Mouse (Mus musculus) liver, embryonic 13.5 days (tissue): Measurements from ENCODE around the gene Rsbn1l. TPM values are rescaled to one million over a fixed set of nuclear protein-coding genes. Genes with fewer than 3 reads are reported as not detected.

Experiments
- ATAC-seq: fragments of 200-750 bp; cut with Nextera tagmentation; 2 replicates; pipeline ENCODE4 v1.8.0; 2017; ENCODE audit warnings: low read depth, mild to moderate bottlenecking, moderate number of reproducible peaks, moderate library complexity
- DNase-seq: peaks from one replicate; pipeline ENCODE4 v3.0.0; 2022
- H3K27ac ChIP-seq: fragments of 300-500 bp; sonication (generic); 2 replicates; pipeline ENCODE4 v1.5.1; 2015; ENCODE audit warnings: moderate library complexity, mild to moderate bottlenecking, inconsistent platforms
- H3K27me3 ChIP-seq: fragments of 300-500 bp; sonication (generic); 2 replicates; pipeline ENCODE4 v1.6.1; 2015; ENCODE audit warnings: mild to moderate bottlenecking, inconsistent platforms
- H3K36me3 ChIP-seq: fragments of 300-500 bp; sonication (generic); 2 replicates; pipeline ENCODE4 v1.6.1; 2015; ENCODE audit warnings: mild to moderate bottlenecking, inconsistent platforms
- H3K4me1 ChIP-seq: fragments of 300-500 bp; sonication (generic); replicated peaks from 2 replicates; pipeline ENCODE4 v1.6.1; 2015; ENCODE audit warnings: inconsistent platforms
- H3K4me2 ChIP-seq: fragments of 300-500 bp; sonication (generic); 2 replicates; pipeline ENCODE4 v1.6.1; 2015; ENCODE audit warnings: inconsistent platforms, mild to moderate bottlenecking, moderate library complexity
- H3K4me3 ChIP-seq: fragments of 300-500 bp; sonication (generic); replicated peaks from 2 replicates; pipeline ENCODE4 v1.5.1; 2015; ENCODE audit warnings: mild to moderate bottlenecking, inconsistent platforms
- H3K9ac ChIP-seq: fragments of 300-500 bp; sonication (generic); 2 replicates; pipeline ENCODE4 v1.6.1; 2015; ENCODE audit warnings: mild to moderate bottlenecking, inconsistent platforms
- H3K9me3 ChIP-seq: fragments of 300-500 bp; sonication (generic); replicated peaks from 2 replicates; pipeline ENCODE4 v1.6.1; 2016; ENCODE audit warnings: inconsistent platforms
- WGBS: fragments of 180-500 bp; shearing (Covaris S2); methylation state at CpG from one replicate; pipeline ENCODE4 v1.1.7; 2015; ENCODE audit not compliant: insufficient replicate concordance; 5-methylcytosine and 5-hydroxymethylcytosine counted together
- polyA plus RNA-seq: library from polyadenylated mRNA; unstranded; fragments of >200 nt; fragmentation: Nextera tagmentation; extraction: Ambion mirVana; gene quantifications from 2 replicates; pipeline ENCODE4 v1.2.1, GENCODE M21; 2015

Rsbn1l gene
- polyA plus RNA-seq, 1 experiment from 2014 or later = 4.0 TPM

DNA sequence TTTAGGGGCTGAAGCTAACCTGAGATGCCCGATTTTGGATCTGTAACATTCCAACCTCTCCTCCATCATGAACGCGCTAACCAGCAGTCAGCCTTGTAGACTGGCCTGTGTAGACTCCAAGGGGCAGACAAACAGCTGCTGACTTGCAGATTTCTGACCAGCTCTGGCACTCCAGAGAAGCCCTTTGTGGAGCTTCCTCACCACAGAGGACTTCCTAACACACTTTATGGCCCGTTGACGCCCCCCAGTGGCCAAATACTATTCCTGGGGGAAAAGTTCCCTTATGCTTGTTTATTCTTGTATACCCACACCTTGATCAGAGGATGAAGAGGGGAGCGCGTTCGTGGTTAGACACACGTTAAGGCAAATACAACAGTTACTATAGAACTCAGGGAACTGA is 12.8 kb upstream of the Rsbn1l start:
- Histone ChIP-seq H3K27me3 (no peaks in the 10 kb centered on the region), H3K4me2 (no peak overlapping the region), H3K27ac (no peak overlapping the region), H3K9ac (no peak overlapping the region), H3K4me3 (no peak overlapping the region), H3K36me3 (no peaks in the 10 kb centered on the region), H3K9me3 (no peaks in the 10 kb centered on the region), H3K4me1 (peaks cover 9% of the 10 kb centered on the region; the same call in 1 of the 2 replicates)
- ATAC-seq (peak; percentile 64; the same call in 1 of the 2 replicates), DNase-seq (peak; percentile 58)
- WGBS = 34% methylated on average over 9 of the region's 9 CpGs

GRCm38 (mm10) chr5:20968493-20968892 is 12.3 kb upstream of the Rsbn1l start:
- Histone ChIP-seq H3K4me2 (no peak overlapping the region), H3K36me3 (no peaks in the 10 kb centered on the region), H3K9ac (no peak overlapping the region), H3K4me1 (peaks cover 9% of the 10 kb centered on the region; the same call in 1 of the 2 replicates), H3K9me3 (no peaks in the 10 kb centered on the region), H3K27ac (no peak overlapping the region), H3K4me3 (no peak overlapping the region), H3K27me3 (no peaks in the 10 kb centered on the region)
- DNase-seq (no peak), ATAC-seq (no peak)
- WGBS = 55% methylated on average over 9 of the region's 9 CpGs

GRCm38 (mm10) chr5:20967942-20968341 is 11.7 kb upstream of the Rsbn1l start:
- peak; percentile 64 for ATAC-seq
- WGBS = 12% methylated on average over 4 of the region's 4 CpGs

GRCm38 (mm10) chr5:20964446-20964845 is 8.2 kb upstream of the Rsbn1l start:
- Histone ChIP-seq H3K4me2 (no peak overlapping the region), H3K4me1 (0 out of 2 replicates have a peak, but pooled peaks cover 11% of the 10 kb centered on the region), H3K36me3 (no peaks in the 10 kb centered on the region), H3K4me3 (no peak overlapping the region), H3K9ac (no peak overlapping the region), H3K9me3 (no peaks in the 10 kb centered on the region), H3K27ac (no peak overlapping the region), H3K27me3 (no peaks in the 10 kb centered on the region)
- 80% methylated on average over 6 of the region's 6 CpGs for WGBS
- no peak for DNase-seq
- ATAC-seq = no peak

More at GRCm38 (mm10) chr5:20967942-20968341, 11.7 kb upstream of the Rsbn1l start:
- no peak overlapping the region for H3K27ac ChIP-seq
- no peaks in the 10 kb centered on the region for H3K36me3 ChIP-seq
- no peak overlapping the region for H3K4me2 ChIP-seq
- H3K4me3 ChIP-seq = no peak overlapping the region
- peaks cover 9% of the 10 kb centered on the region; the same call in 1 of the 2 replicates for H3K4me1 ChIP-seq
- H3K27me3 ChIP-seq = no peaks in the 10 kb centered on the region
- no peak for DNase-seq
- H3K9me3 ChIP-seq = no peaks in the 10 kb centered on the region
- no peak overlapping the region for H3K9ac ChIP-seq

GRCm38 (mm10) chr5:20963295-20963694 is 7.1 kb upstream of the Rsbn1l start:
- Histone ChIP-seq H3K4me2 (no peak overlapping the region), H3K36me3 (no peaks in the 10 kb centered on the region), H3K4me3 (no peak overlapping the region), H3K27ac (no peak overlapping the region), H3K27me3 (no peaks in the 10 kb centered on the region), H3K9me3 (no peaks in the 10 kb centered on the region), H3K4me1 (0 out of 2 replicates have a peak, but pooled peaks cover 8% of the 10 kb centered on the region), H3K9ac (no peak overlapping the region)
- no peak for DNase-seq
- WGBS = 82% methylated on average over 9 of the region's 9 CpGs
- ATAC-seq = no peak

DNA sequence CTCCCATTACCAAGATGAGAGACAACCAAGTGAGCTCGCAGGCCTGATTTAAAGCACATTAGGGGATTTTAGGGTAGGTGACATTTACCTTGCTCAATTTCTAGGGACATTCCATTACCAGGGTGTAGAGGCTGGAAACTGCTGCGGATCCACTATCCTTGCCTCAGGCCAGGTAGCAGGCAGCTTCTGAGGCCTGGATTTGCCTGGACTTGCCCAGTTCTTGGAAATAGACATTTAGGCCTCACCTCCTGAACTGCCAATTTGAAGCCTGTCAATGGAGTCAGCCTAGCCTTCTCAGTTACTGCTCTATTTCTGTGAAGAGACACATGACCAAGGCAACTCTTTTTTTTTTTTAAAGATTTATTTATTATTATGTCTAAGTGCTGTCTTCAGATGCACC is 4.7 kb upstream of the Rsbn1l start:
- ATAC-seq (no peak), DNase-seq (no peak)
- H3K9me3 ChIP-seq = no peaks in the 10 kb centered on the region
- H3K4me3 ChIP-seq = no peak overlapping the region
- 85% methylated on average over 2 of the region's 2 CpGs for WGBS
- H3K4me2 ChIP-seq = no peak overlapping the region
- H3K27ac ChIP-seq = no peak overlapping the region
- H3K27me3 ChIP-seq = no peaks in the 10 kb centered on the region
- no peak overlapping the region for H3K9ac ChIP-seq
- H3K4me1 ChIP-seq = peaks cover 8% of the 10 kb centered on the region
- peaks cover 6% of the 10 kb centered on the region for H3K36me3 ChIP-seq

DNA sequence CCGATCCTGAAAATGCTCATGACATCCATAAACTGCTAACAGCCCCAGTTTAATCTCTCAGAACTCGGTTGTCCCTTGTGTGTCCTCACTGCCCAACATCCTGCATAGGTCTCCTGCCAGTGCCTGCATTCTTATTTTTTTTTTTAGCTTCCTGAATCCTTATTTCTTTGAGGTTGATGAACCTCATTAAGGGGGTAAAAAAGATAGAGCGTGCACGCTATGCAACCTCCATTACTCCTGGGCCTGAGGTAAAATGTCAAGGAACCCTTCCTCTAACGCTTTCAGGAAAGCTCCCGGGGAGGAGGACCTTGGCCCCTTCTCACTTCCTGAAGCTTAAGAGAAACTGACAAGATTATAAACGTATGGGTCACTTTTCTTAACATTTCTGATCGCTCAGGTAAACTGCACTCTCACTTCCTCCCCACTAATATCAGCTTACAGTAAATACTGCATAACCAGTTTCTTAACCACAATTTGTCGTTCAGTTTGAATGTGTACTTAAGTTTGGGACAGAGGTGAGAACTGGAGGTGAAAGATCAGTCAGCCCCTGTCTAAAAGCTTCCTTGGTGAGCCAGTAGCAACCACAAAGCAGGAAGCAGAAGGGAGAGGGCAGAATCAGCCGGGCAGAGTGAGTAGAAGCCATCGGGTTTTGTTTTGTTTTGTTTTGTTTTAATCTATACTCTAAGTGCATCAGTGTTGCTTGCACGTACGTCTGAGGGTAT is 923 bp downstream of the Rsbn1l start:
- ATAC-seq (no peak), DNase-seq (no peak)
- 24% methylated on average over 13 of the region's 13 CpGs for WGBS
- Histone ChIP-seq H3K9ac (peak overlapping the region; percentile 53), H3K4me3 (peak overlapping the region; percentile 10), H3K4me2 (peak overlapping the region; percentile 46), H3K4me1 (peaks cover 41% of the 10 kb centered on the region), H3K27ac (peak overlapping the region; percentile 53), H3K36me3 (peaks cover 6% of the 10 kb centered on the region), H3K9me3 (no peaks in the 10 kb centered on the region), H3K27me3 (no peaks in the 10 kb centered on the region)

DNA sequence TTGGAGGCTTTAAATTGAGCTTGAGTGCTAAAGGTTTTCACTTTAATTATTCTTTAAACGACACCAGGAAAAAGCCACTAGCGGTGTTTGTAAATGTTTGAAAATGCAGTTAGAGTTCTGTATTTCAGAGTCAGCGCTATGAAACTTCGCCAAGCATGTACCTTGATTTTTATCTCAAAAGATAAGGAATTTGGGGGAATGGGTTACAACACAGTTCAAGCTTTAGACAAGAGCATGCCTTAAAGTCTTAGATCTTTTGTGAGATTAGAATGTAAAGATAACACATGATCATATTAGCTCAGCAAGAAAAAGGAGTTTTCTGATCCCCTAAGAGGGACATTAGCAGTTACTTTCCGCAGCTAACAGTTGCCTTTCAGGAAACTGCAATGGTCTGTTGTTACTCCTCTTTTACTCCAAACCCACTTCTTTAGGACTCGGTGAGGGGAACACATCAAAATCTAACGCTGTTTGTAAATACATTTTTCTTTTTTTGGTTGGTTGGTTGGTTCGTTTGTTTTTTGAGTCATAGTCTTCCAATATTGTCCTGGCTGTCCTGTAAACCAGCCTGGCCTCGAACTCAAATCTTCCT is 3.8 kb downstream of the Rsbn1l start:
- Histone ChIP-seq H3K9ac (peak overlapping the region; percentile 98), H3K9me3 (no peaks in the 10 kb centered on the region), H3K27ac (peak overlapping the region; percentile 95), H3K36me3 (peaks cover 6% of the 10 kb centered on the region), H3K27me3 (no peaks in the 10 kb centered on the region), H3K4me3 (peak overlapping the region; percentile 96), H3K4me1 (peaks cover 65% of the 10 kb centered on the region), H3K4me2 (peak overlapping the region; percentile 70)
- no peak for DNase-seq
- 4% methylated on average over 9 of the region's 9 CpGs for WGBS
- ATAC-seq = no peak

DNA sequence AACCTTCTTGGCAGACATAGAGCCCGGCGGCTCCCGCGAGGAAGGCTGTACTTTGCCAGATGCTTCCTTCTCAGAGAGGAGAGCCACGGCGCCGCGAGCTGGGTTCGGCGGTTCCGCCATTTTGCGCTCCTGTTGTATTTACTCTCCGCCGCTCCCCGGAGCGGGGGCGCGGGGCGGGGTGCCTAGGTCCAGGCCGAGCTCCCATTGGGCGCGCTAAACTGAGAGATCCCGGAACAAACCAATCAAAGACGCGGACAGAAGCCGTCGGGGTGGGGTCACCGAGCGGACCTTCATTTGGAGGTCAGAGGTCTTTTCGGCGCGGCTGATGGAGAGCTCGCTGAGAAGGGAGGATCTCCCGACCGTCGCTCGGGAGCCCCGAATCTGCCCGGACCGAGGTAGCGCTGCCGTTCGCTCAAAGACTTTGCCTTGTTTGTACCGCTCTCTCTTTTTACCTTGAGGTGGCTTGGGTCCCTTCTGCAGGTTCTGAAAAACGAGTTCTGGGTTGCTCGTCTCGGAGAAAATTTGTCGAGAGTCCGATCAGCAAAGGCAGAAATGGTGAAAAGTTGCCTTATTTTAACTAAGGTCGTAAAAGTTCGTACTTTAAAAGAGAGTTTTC is 4.4 kb downstream of the Rsbn1l start:
- under 1% methylated on average over 51 of the region's 51 CpGs for WGBS
- Histone ChIP-seq H3K36me3 (peaks cover 3% of the 10 kb centered on the region), H3K9me3 (no peaks in the 10 kb centered on the region), H3K4me1 (peaks cover 72% of the 10 kb centered on the region), H3K4me3 (peak overlapping the region; percentile 96), H3K9ac (peak overlapping the region; percentile 98), H3K27ac (peak overlapping the region; percentile 96), H3K27me3 (no peaks in the 10 kb centered on the region), H3K4me2 (peak overlapping the region; percentile 70)
- ATAC-seq (peak; percentile 99), DNase-seq (peak; percentile 96)

DNA sequence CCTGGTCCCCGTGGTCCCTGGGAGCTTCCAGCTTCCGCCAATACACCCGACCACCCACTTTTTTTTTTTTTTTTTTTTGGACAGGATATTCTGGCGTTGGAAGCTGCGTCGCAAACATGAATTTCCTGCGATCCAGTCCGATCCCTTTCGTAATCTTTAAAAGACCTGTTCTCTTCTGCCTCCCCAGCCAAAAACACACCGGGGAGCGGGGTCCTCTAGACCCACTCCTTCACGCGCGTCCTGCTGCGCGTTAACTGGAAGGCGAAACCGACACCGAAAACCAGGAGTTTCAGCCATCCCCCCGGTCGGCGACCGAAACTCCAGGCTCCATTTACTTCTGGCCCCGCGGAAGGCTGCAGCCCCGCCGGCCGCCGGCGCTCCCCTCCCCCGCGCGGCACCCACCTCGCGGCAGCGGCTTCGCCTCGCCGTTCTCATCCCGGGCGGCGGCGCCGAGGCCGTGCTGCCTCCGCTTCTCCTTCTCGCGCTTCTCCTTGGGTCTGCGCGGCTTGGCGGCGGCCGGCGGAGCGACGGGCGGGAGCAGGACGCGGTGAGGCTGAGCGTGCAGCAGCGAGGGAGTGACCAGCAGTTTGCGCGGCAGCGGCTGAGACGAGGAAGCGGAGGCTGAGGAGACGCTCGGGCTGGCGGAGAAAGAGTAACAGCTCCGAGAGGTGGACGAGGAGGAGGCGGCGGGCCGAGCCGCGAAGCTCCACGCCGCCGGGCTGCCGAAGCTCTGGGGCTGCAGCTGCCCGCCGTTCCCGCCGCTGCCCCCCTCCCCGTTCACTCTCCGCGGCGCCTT is 5.1 kb downstream of the Rsbn1l start:
- Histone ChIP-seq H3K9ac (peak overlapping the region; percentile 98), H3K27me3 (no peaks in the 10 kb centered on the region), H3K27ac (peak overlapping the region; percentile 96), H3K4me3 (peak overlapping the region; percentile 96), H3K4me1 (peaks cover 74% of the 10 kb centered on the region), H3K36me3 (no peaks in the 10 kb centered on the region), H3K9me3 (no peaks in the 10 kb centered on the region), H3K4me2 (peak overlapping the region; percentile 70)
- ATAC-seq (peak; percentile 70), DNase-seq (peak; percentile 58)
- WGBS = under 1% methylated on average over 88 of the region's 88 CpGs

- Histone ChIP-seq H3K36me3 (no peaks in the 10 kb centered on the region), H3K9me3 (no peaks in the 10 kb centered on the region), H3K9ac (peak overlapping the region; percentile 98), H3K4me3 (peak overlapping the region; percentile 96), H3K27me3 (no peaks in the 10 kb centered on the region), H3K4me1 (peaks cover 73% of the 10 kb centered on the region), H3K4me2 (peak overlapping the region; percentile 70), H3K27ac (peak overlapping the region; percentile 96)
- DNase-seq (no peak), ATAC-seq (no peak)
- under 1% methylated on average over 9 of the region's 9 CpGs for WGBS
Measured at GRCm38 (mm10) chr5:20950516-20950854, 5.7 kb downstream of the Rsbn1l start.
